Mouse (Mus musculus) erythroblast, embryonic 14.5 days (primary cell): ENCODE measurements at regions not wholly inside any gene's neighbourhood (a gene's known extent, or its start where the extent isn't known, plus 50 kb on each side); places are given as distances from the start of the nearest gene placed in this dataset.
"Not testable (repeated sequence)": the region's sequence is repeated elsewhere in the genome, so short reads cannot be mapped to it uniquely, and the experiment has no call there.

Experiments
- H3K27me3 ChIP-seq: 2 replicates; pipeline ENCODE4 v1.6.1; 2012; ENCODE audit warnings: inconsistent platforms; ENCODE audit not compliant: control insufficient read depth
- H3K36me3 ChIP-seq: 2 replicates; pipeline ENCODE4 v1.6.1; 2012; ENCODE audit warnings: mild to moderate bottlenecking, inconsistent platforms; ENCODE audit not compliant: control insufficient read depth
- H3K4me1 ChIP-seq: 2 replicates; pipeline ENCODE4 v1.6.1; 2012; ENCODE audit warnings: inconsistent platforms; ENCODE audit not compliant: control insufficient read depth
- H3K4me3 ChIP-seq: replicated peaks from 2 replicates; pipeline ENCODE3; 2012; ENCODE audit warnings: moderate library complexity, mild to moderate bottlenecking, inconsistent platforms
- H3K9me3 ChIP-seq: 2 replicates; pipeline ENCODE4 v1.6.1; 2012; ENCODE audit warnings: low read length, inconsistent platforms, mixed read lengths; ENCODE audit not compliant: control insufficient read depth
- GATA1 ChIP-seq: IDR thresholded peaks from 2 replicates; pipeline ENCODE4 v1.6.1; 2012; ENCODE audit warnings: low read length, inconsistent platforms, mixed read lengths
- TAL1 ChIP-seq: IDR thresholded peaks from 3 replicates; pipeline ENCODE4 v1.6.1; 2012; ENCODE audit warnings: low read length, inconsistent platforms, mixed read lengths

GRCm38 (mm10) chr12:25467789-25468188 lies 370.8 kb upstream of the Id2 start:
- TF ChIP-seq TAL1 (peak; percentile 43; the same call in 2 of the 3 replicates), GATA1 (no peak)
- no peaks in the 10 kb centered on the region for H3K9me3 ChIP-seq

DNA sequence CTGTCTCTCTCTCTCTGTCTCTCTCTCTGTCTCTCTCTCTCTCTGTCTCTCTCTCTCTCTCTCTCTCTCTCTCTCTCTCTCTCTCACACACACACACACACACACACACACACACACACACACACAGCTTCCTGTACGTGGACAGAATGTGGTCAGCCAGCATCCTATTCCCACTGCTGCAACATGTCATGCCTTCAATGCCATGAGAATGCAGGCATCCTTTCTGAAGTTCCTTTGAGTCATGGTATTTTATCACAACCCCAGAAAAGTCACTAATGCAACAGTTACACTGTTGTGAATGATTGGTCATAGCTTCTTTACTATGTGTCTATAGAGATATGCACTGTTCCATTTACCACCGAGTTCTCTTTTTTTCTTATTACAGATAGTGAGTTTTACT lies 365.8 kb upstream of the Id2 start:
- H3K27me3 ChIP-seq, H3K4me3 ChIP-seq, H3K4me1 ChIP-seq, H3K36me3 ChIP-seq, H3K9me3 ChIP-seq: not testable (repeated sequence)

More at GRCm38 (mm10) chr12:25467789-25468188, 370.8 kb upstream of the Id2 start:
- Histone ChIP-seq H3K4me1 (peaks cover 15% of the 10 kb centered on the region), H3K27me3 (no peaks in the 10 kb centered on the region), H3K36me3 (no peaks in the 10 kb centered on the region), H3K4me3 (no peak overlapping the region)

- no peaks in the 10 kb centered on the region for H3K9me3 ChIP-seq
- H3K36me3 ChIP-seq = no peaks in the 10 kb centered on the region
- no peaks in the 10 kb centered on the region for H3K27me3 ChIP-seq
- no peaks in the 10 kb centered on the region for H3K4me1 ChIP-seq
- no peak overlapping the region for H3K4me3 ChIP-seq
- TF ChIP-seq TAL1 (no peak), GATA1 (no peak)
These were observed 358.5 kb upstream of the Id2 start for GRCm38 (mm10) chr12:25455281-25455989.

DNA sequence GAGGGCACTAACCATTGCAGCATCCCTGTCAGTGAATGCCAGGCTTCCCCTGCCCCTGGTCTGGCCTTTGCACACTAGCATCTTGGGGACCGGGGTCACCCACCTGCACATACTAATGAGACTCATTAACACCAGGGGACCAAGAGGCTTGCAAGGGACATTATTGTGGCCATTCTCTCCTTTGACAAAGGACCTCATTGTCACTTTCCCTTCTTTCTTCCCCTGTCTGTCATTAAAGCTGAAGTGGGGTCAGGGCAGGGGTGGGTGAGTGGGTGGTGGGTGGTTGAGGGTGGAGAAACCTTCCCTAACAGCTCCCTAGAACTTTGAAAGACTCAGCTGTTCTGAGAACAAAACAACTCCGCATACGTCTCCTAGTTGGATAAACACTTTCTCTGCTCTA lies 356.4 kb upstream of the Id2 start:
- Histone ChIP-seq H3K4me1 (no peaks in the 10 kb centered on the region), H3K36me3 (no peaks in the 10 kb centered on the region), H3K4me3 (no peak overlapping the region), H3K27me3 (no peaks in the 10 kb centered on the region), H3K9me3 (no peaks in the 10 kb centered on the region)
- TF ChIP-seq GATA1 = no peak

DNA sequence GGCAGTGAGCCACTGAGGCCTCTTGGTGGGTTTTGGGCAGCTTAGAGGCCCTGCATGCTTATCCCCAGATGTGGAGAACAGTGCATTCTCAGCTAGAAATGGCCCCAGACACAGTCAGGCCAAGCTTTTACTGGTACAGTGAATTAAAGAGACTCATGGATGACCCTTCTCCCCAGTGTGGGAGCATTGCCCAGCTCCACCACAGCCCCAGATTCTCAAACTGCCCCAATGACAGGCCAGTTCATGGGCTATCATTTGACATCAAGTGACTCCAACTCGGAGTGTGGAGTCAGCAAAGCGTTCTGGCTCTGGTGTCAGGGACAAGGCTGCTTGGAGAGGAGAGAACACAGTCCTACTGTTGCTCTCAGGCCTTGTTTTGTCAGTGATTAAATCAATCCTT lies 354.2 kb upstream of the Id2 start:
- H3K4me3 ChIP-seq = no peak overlapping the region
- TF ChIP-seq GATA1 (no peak), TAL1 (no peak)
- no peaks in the 10 kb centered on the region for H3K27me3 ChIP-seq
- H3K36me3 ChIP-seq = no peaks in the 10 kb centered on the region
- H3K9me3 ChIP-seq = no peaks in the 10 kb centered on the region
- H3K4me1 ChIP-seq = no peaks in the 10 kb centered on the region

DNA sequence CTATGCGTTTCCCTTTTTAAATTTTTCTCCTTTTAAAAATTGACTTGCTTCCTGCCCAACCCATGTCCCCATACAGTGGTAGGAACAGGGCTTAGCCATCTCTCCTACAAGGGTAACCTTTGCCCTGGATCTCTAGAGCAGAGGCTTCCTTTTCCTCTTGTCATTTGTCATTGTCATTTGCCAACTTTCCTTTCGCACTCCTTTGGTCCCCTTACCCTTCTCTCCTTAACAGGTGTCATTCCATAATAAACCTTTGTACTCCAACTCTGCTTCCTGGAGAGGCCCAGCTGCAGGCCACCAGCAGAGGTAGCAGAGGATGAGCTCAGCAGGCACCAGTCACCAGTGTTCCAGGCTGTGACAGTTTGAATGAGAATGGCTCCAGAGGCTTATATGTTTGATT lies 347.4 kb upstream of the Id2 start:
- Histone ChIP-seq H3K4me3 (no peak overlapping the region), H3K36me3 (no peaks in the 10 kb centered on the region), H3K27me3 (no peaks in the 10 kb centered on the region), H3K9me3 (no peaks in the 10 kb centered on the region), H3K4me1 (no peaks in the 10 kb centered on the region)
- no peak for TF ChIP-seq GATA1
- TF ChIP-seq TAL1 = no peak

DNA sequence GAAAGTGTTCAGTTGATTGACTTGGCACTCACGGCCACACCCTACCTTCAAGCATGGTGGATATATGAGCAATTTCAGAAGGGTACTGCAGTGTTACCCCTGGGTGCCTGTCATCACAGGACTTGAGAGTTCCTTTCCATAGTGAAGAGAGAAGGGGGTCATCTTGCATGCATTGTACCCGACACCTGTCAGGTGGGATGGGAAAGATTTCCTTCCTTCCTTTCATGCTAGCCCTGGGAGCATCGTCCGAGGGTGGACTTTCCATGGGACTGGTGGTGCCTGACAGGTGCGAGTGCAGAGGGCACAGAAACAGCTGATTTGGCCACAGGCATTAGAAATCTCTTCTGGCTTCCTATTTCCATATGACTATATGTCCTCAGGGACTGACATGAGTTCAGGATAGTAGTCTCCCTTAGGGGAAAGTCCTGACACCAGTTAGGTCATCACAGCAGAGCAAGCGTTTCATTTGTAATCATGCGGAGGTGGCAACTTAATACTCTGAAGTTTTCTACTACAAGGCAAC lies 342.1 kb upstream of the Id2 start:
- Histone ChIP-seq H3K36me3 (no peaks in the 10 kb centered on the region), H3K4me1 (no peaks in the 10 kb centered on the region), H3K27me3 (no peaks in the 10 kb centered on the region), H3K4me3 (no peak overlapping the region), H3K9me3 (no peaks in the 10 kb centered on the region)
- TF ChIP-seq TAL1 (no peak), GATA1 (no peak)

DNA sequence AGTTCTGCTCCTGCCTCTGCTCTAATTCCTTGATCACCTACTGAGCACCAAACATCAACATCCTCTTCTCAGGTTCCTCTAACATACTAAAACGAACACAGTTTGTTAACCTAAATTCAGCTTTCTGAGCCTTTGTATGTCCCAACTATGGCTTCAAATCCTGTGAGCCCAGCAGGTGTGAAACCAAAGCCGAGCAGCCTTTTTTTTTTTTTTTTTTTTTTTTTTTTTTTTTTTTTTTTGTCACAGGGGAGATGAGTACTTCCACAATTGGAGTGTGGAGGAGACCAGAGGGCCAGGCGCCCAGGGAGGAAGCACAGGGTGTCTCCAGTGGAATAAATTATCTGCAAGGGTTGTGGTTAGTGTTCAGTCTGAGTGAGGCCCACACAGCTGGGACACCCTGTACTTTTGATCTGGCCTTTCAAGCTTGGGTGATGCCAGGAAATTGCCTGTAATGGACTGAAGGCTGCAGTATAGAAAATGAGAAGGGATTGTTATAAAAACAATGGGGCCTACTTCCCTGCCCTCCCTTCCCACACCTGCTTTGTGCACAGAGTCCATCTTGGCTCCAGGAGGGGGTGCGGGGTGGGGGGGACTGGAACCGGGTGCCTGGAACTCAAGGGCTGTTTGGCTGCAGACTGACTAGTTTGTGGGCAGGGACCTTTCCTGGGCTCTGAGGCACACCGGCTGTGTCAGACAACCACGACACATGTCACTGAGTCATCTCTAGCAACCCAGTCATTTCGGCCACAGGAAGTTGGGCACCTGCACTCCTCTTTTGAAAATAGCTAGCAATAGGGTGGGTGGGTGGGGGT lies 341.5 kb upstream of the Id2 start:
- Histone ChIP-seq H3K36me3 (no peaks in the 10 kb centered on the region), H3K4me1 (no peaks in the 10 kb centered on the region), H3K4me3 (no peak overlapping the region), H3K9me3 (no peaks in the 10 kb centered on the region), H3K27me3 (no peaks in the 10 kb centered on the region)
- TF ChIP-seq GATA1 = no peak
- no peak for TF ChIP-seq TAL1

DNA sequence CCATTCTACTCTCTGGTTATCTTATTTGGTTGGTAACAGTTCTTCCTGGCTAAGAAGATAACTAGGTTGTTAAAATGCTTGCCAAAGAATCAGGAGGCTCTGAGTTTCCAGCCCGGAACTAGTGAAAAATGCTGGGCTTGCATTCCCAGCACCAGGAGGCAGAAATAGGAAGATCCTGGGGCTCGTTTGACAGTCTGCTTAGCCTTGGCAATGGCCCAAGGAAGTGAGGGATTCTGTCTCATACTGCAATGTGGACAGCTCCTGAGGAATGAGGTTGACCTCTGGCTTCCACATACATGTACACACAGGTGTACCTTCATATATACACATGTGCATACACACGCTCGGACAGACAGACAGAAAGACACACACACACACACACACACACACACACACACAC lies 340.6 kb upstream of the Id2 start:
- no peaks in the 10 kb centered on the region for H3K9me3 ChIP-seq
- H3K4me3 ChIP-seq = no peak overlapping the region
- TF ChIP-seq TAL1 (no peak), GATA1 (no peak)
- H3K27me3 ChIP-seq = no peaks in the 10 kb centered on the region
- H3K36me3 ChIP-seq = no peaks in the 10 kb centered on the region
- H3K4me1 ChIP-seq = no peaks in the 10 kb centered on the region
